Mouse (Mus musculus) neural tube, embryonic 11.5 days (tissue): ENCODE results near the gene Casc4. TPM values are rescaled to one million over a fixed set of nuclear protein-coding genes. Genes with fewer than 3 reads are reported as not detected.

Experiments
- ATAC-seq: fragments of 200-750 bp; cut with Nextera tagmentation; 2 replicates; pipeline ENCODE4 v1.8.0; 2017; ENCODE audit warnings: moderate number of reproducible peaks, mild to moderate bottlenecking, moderate TSS enrichment, moderate library complexity; ENCODE audit not compliant: insufficient read depth, low FRiP score, low TSS enrichment
- DNase-seq: peaks from one replicate; pipeline ENCODE4 v3.0.0-alpha.2; 2015; ENCODE audit warnings: low spot score
- H3K27ac ChIP-seq: fragments of 300-500 bp; sonication (generic); 2 replicates; pipeline ENCODE4 v1.5.1; 2014; ENCODE audit warnings: low read depth, mild to moderate bottlenecking, low read length
- H3K27me3 ChIP-seq: fragments of 300-500 bp; sonication (generic); 2 replicates; pipeline ENCODE4 v1.6.1; 2014; ENCODE audit warnings: mild to moderate bottlenecking, low read length, mixed read lengths; ENCODE audit not compliant: control insufficient read depth, insufficient read depth
- H3K36me3 ChIP-seq: fragments of 300-500 bp; sonication (generic); 2 replicates; pipeline ENCODE4 v1.6.1; 2014; ENCODE audit warnings: mild to moderate bottlenecking, low read length, moderate library complexity, mixed read lengths; ENCODE audit not compliant: control insufficient read depth, insufficient read depth
- H3K4me1 ChIP-seq: fragments of 300-500 bp; sonication (generic); 2 replicates; pipeline ENCODE4 v1.6.1; 2014; ENCODE audit warnings: low read length, mixed read lengths; ENCODE audit not compliant: control insufficient read depth, insufficient read depth
- H3K4me2 ChIP-seq: fragments of 300-500 bp; sonication (generic); 2 replicates; pipeline ENCODE4 v1.6.1; 2014; ENCODE audit warnings: low read depth, mild to moderate bottlenecking, moderate library complexity
- H3K4me3 ChIP-seq: fragments of 300-500 bp; sonication (generic); 2 replicates; pipeline ENCODE4 v1.5.1; 2014; ENCODE audit warnings: low read depth, low read length
- H3K9ac ChIP-seq: fragments of 300-500 bp; sonication (generic); 2 replicates; pipeline ENCODE4 v1.6.1; 2014; ENCODE audit warnings: mild to moderate bottlenecking, low read length
- H3K9me3 ChIP-seq: fragments of 300-500 bp; sonication (generic); 2 replicates; pipeline ENCODE4 v1.6.1; 2016; ENCODE audit warnings: low read length; ENCODE audit not compliant: control insufficient read depth
- WGBS: fragments of 180-500 bp; shearing (Covaris S2); extraction: QIAGEN DNeasy Blood & Tissue Kit; methylation state at CpG from one replicate; pipeline ENCODE4 v1.1.7; 2014; 5-methylcytosine and 5-hydroxymethylcytosine counted together
- polyA plus RNA-seq: library from polyadenylated mRNA; unstranded; fragments of >200 nt; fragmentation: Nextera tagmentation; extraction: Ambion mirVana; gene quantifications from 2 replicates; pipeline ENCODE4 v1.2.1, GENCODE M21; 2014

Gene Casc4
- polyA plus RNA-seq, 1 experiment from 2014 or later, result 25.3 TPM

- ATAC-seq (no peak), DNase-seq (no peak)
- H3K27me3 ChIP-seq, result no peaks in the 10 kb centered on the region
- no peaks in the 10 kb centered on the region for H3K4me1 ChIP-seq
- no peak overlapping the region for H3K4me3 ChIP-seq
- H3K9ac ChIP-seq, result no peak overlapping the region
- no peaks in the 10 kb centered on the region for H3K9me3 ChIP-seq
- no peak overlapping the region for H3K4me2 ChIP-seq
- H3K36me3 ChIP-seq, result no peaks in the 10 kb centered on the region
- H3K27ac ChIP-seq, result no peak overlapping the region
- 73% methylated on average over 8 of the region's 8 CpGs for WGBS
These were observed 20.7 kb upstream of the Casc4 start for GRCm38 (mm10) chr2:121846050-121846449.

- Histone ChIP-seq H3K9ac (no peak overlapping the region), H3K4me2 (no peak overlapping the region), H3K27me3 (no peaks in the 10 kb centered on the region), H3K27ac (no peak overlapping the region), H3K4me1 (no peaks in the 10 kb centered on the region), H3K4me3 (no peak overlapping the region), H3K36me3 (no peaks in the 10 kb centered on the region), H3K9me3 (no peaks in the 10 kb centered on the region)
- WGBS, result 79% methylated on average over 2 of the region's 2 CpGs
- ATAC-seq (no peak), DNase-seq (no peak)
These were observed 14.7 kb upstream of the Casc4 start for GRCm38 (mm10) chr2:121852045-121852444.

GRCm38 (mm10) chr2:121853974-121854373 is 12.8 kb upstream of the Casc4 start:
- no peaks in the 10 kb centered on the region for H3K4me1 ChIP-seq
- no peak overlapping the region for H3K4me2 ChIP-seq
- no peak overlapping the region for H3K9ac ChIP-seq
- H3K27me3 ChIP-seq, result no peaks in the 10 kb centered on the region
- DNase-seq (no peak), ATAC-seq (no peak)
- H3K9me3 ChIP-seq, result no peaks in the 10 kb centered on the region
- no peak overlapping the region for H3K27ac ChIP-seq
- WGBS, result 77% methylated on average over 3 of the region's 3 CpGs
- H3K36me3 ChIP-seq, result no peaks in the 10 kb centered on the region
- no peak overlapping the region for H3K4me3 ChIP-seq

GRCm38 (mm10) chr2:121859380-121859980 is 7.3 kb upstream of the Casc4 start:
- DNase-seq, result no peak
- H3K27ac ChIP-seq, result no peak overlapping the region
- no peak overlapping the region for H3K4me2 ChIP-seq
- no peak for ATAC-seq
- no peak overlapping the region for H3K4me3 ChIP-seq
- WGBS, result 78% methylated on average over 5 of the region's 5 CpGs
- no peaks in the 10 kb centered on the region for H3K27me3 ChIP-seq
- H3K36me3 ChIP-seq, result no peaks in the 10 kb centered on the region
- no peak overlapping the region for H3K9ac ChIP-seq
- no peaks in the 10 kb centered on the region for H3K4me1 ChIP-seq
- H3K9me3 ChIP-seq, result no peaks in the 10 kb centered on the region

- H3K9me3 ChIP-seq, result no peaks in the 10 kb centered on the region
- H3K27me3 ChIP-seq, result no peaks in the 10 kb centered on the region
- no peaks in the 10 kb centered on the region for H3K36me3 ChIP-seq
- DNase-seq (peak; percentile 57), ATAC-seq (peak; percentile 67)
- peak overlapping the region; percentile 64 for H3K4me3 ChIP-seq
- WGBS, result 5% methylated on average over 18 of the region's 18 CpGs
- H3K27ac ChIP-seq, result peak overlapping the region; percentile 69; the same call in 1 of the 2 replicates
- peak overlapping the region; percentile 86 for H3K4me2 ChIP-seq
- H3K9ac ChIP-seq, result peak overlapping the region; percentile 72
- peaks cover 7% of the 10 kb centered on the region; the same call in 1 of the 2 replicates for H3K4me1 ChIP-seq
These were observed 634 bp upstream of the Casc4 start for GRCm38 (mm10) chr2:121866071-121866601.

- DNase-seq, result no peak
- no peaks in the 10 kb centered on the region for H3K9me3 ChIP-seq
- no peaks in the 10 kb centered on the region for H3K36me3 ChIP-seq
- peak overlapping the region; percentile 63 for H3K27ac ChIP-seq
- under 1% methylated on average over 46 of the region's 63 CpGs for WGBS
- peak; percentile 56; the same call in 1 of the 2 replicates for ATAC-seq
- peak overlapping the region; percentile 86 for H3K4me2 ChIP-seq
- H3K4me3 ChIP-seq, result peak overlapping the region; percentile 64
- H3K4me1 ChIP-seq, result peaks cover 7% of the 10 kb centered on the region; the same call in 1 of the 2 replicates
- peak overlapping the region; percentile 72 for H3K9ac ChIP-seq
- H3K27me3 ChIP-seq, result no peaks in the 10 kb centered on the region
These were observed 520 bp downstream of the Casc4 start for GRCm38 (mm10) chr2:121867051-121867928.

GRCm38 (mm10) chr2:121879506-121879905 is 12.7 kb downstream of the Casc4 start:
- H3K27ac ChIP-seq, result no peak overlapping the region
- no peaks in the 10 kb centered on the region for H3K4me1 ChIP-seq
- H3K9me3 ChIP-seq, result no peaks in the 10 kb centered on the region
- ATAC-seq (no peak), DNase-seq (no peak)
- no peaks in the 10 kb centered on the region for H3K36me3 ChIP-seq
- no peaks in the 10 kb centered on the region for H3K27me3 ChIP-seq
- no peak overlapping the region for H3K9ac ChIP-seq
- 84% methylated on average over 1 of the region's 1 CpGs for WGBS
- H3K4me2 ChIP-seq, result no peak overlapping the region
- H3K4me3 ChIP-seq, result no peak overlapping the region

- H3K4me2 ChIP-seq, result no peak overlapping the region
- H3K36me3 ChIP-seq, result no peaks in the 10 kb centered on the region
- DNase-seq (no peak), ATAC-seq (no peak)
- no peak overlapping the region for H3K4me3 ChIP-seq
- no peak overlapping the region for H3K9ac ChIP-seq
- no peaks in the 10 kb centered on the region for H3K9me3 ChIP-seq
- WGBS, result 90% methylated on average over 1 of the region's 1 CpGs
- no peaks in the 10 kb centered on the region for H3K4me1 ChIP-seq
- no peaks in the 10 kb centered on the region for H3K27me3 ChIP-seq
- H3K27ac ChIP-seq, result no peak overlapping the region
These were observed 18.8 kb downstream of the Casc4 start for GRCm38 (mm10) chr2:121885509-121886106.
